Mouse (Mus musculus): ENCODE measurements at regions not wholly inside any gene's neighbourhood (a gene's known extent, or its start where the extent isn't known, plus 50 kb on each side); places are given as distances from the start of the nearest gene placed in this dataset. TPM values are rescaled to one million over a fixed set of nuclear protein-coding genes. Genes with fewer than 3 reads are reported as not detected.
"Not testable (repeated sequence)": the region's sequence is repeated elsewhere in the genome, so short reads cannot be mapped to it uniquely, and the experiment has no call there.

DNA sequence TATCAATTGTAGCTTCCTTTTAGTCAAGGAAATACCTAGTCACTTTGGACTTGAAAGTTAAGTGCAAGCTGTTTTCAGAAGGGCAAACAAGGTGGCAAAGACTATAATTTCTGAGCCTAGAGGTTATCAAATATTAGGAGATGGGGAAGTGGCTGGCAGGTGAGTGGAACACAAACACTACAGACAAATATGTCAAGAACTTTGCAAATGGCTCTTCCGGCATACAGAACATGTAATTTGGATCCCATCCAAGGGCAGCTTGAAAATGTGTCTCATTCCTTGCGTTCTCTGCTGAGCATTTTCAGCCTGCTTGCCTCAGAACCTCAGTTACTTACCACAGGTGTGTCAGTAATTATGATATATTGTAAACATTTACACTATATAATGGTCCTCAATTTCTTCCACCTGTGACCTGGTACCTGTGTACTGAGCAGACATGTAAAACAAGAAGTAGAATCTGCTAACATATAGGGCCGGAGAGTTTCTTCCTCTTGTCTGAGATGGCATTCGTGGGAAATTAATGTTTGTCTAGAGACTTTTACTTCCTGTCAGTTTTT, 1346.3 kb upstream of the Got2 start:
- H3K9me3 ChIP-seq = no peaks in the 10 kb centered on the region
- H3K4me1 ChIP-seq = no peaks in the 10 kb centered on the region
- no peaks in the 10 kb centered on the region for H3K36me3 ChIP-seq
- no peak for ATAC-seq (ENCODE audit: insufficient number of reproducible peaks, insufficient read depth, low FRiP score, low TSS enrichment, low read depth)
- WGBS = 80% methylated on average over 4 of the region's 4 CpGs
- no peak overlapping the region for H3K4me3 ChIP-seq
- H3K9ac ChIP-seq = no peak overlapping the region
- H3K27me3 ChIP-seq = no peaks in the 10 kb centered on the region
- no peak overlapping the region for H3K27ac ChIP-seq
- H3K4me2 ChIP-seq = no peak overlapping the region

DNA sequence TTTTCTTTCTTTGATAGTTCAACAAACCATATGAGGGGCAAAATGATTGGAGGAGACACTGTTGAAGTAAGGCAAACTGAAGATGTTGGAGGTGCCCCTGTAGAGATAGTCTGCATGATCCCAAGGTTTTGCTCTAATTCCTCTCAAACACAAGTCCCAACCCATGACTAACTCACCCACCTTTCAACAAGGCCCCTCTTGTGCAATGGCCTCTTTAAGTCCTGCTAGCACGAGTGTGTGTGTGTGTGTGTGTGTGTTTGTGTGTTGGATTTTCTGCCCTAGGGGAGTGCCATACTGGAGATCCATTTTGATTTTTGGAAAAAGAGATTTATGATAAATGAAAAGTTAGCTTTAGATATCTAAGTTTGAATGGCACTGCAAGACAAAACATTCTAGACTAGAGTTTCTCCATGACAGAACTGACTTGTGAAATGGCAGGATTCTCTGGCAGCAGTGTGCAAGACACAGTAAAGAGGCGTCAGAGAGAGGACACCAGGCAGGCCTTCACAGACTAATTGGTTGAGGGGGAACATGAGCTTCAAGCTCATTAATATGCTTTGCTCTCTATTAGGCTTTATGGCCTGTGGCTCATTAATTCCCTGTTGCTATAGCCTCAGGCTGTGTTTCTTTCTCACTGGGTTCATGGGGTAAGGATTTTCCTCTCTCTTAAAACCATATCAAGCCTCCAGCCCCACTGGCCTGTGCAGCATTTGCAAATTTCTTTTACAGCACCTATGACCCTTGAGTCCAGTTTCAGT, 1344.5 kb upstream of the Got2 start:
- H3K9me3 ChIP-seq = no peaks in the 10 kb centered on the region
- WGBS = 51% methylated on average over 2 of the region's 2 CpGs
- no peaks in the 10 kb centered on the region for H3K27me3 ChIP-seq
- H3K27ac ChIP-seq = no peak overlapping the region
- no peak for ATAC-seq (ENCODE audit: insufficient number of reproducible peaks, insufficient read depth, low FRiP score, low TSS enrichment, low read depth)
- no peak overlapping the region for H3K4me3 ChIP-seq
- H3K4me2 ChIP-seq = no peak overlapping the region
- no peak overlapping the region for H3K9ac ChIP-seq
- H3K4me1 ChIP-seq = no peaks in the 10 kb centered on the region
- no peaks in the 10 kb centered on the region for H3K36me3 ChIP-seq

DNA sequence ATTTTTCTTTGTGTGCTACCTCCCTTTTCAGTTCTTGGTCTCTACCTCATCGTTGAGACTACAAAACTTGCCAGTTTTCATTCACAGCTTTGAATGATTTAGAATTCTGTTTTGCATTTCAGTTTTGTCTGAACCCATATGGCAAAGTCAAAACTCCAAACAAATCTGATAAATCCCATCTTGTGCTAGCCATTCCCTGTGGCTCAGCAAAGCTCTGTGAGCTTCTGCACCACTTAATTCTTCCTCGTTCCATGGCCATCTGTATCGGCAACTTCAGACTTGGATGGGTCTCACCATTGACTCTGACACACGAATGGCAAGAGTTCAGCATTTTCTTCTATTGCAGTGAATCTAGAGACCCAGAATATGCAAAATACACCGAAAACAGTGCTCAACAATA, 1343.3 kb upstream of the Got2 start:
- 76% methylated on average over 5 of the region's 5 CpGs for WGBS
- no peak overlapping the region for H3K9ac ChIP-seq
- no peaks in the 10 kb centered on the region for H3K4me1 ChIP-seq
- no peaks in the 10 kb centered on the region for H3K9me3 ChIP-seq
- H3K36me3 ChIP-seq = no peaks in the 10 kb centered on the region
- no peak overlapping the region for H3K4me3 ChIP-seq
- no peak overlapping the region for H3K27ac ChIP-seq
- no peak for ATAC-seq (ENCODE audit: insufficient number of reproducible peaks, insufficient read depth, low FRiP score, low TSS enrichment, low read depth)
- no peak overlapping the region for H3K4me2 ChIP-seq
- no peaks in the 10 kb centered on the region for H3K27me3 ChIP-seq

DNA sequence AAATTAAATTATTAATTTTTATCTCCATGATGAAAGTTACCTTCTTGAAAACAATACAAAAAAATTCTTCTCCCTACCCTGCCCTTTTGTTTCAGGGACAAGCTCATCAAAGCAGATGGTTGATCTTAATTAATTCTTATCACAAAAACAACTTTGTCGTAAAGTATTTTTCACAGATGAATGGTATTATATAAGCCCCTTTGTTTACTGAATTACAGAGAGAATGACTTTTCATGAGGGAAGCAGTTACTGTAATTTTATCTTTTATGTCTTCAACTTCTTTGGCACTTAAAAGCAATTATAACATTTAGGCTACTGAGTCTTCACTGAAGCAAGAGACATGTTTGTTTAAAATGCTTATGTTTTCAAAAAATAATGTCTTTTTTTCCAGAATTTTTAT, 1303.5 kb upstream of the Got2 start:
- no peaks in the 10 kb centered on the region for H3K4me1 ChIP-seq
- WGBS = 88% methylated on average over 1 of the region's 1 CpGs
- H3K36me3 ChIP-seq = no peaks in the 10 kb centered on the region
- no peak overlapping the region for H3K4me2 ChIP-seq
- H3K27me3 ChIP-seq = no peaks in the 10 kb centered on the region
- ATAC-seq (ENCODE audit: insufficient number of reproducible peaks, insufficient read depth, low FRiP score, low TSS enrichment, low read depth) = no peak
- H3K9ac ChIP-seq = no peak overlapping the region
- no peak overlapping the region for H3K4me3 ChIP-seq
- no peaks in the 10 kb centered on the region for H3K9me3 ChIP-seq
- no peak overlapping the region for H3K27ac ChIP-seq

DNA sequence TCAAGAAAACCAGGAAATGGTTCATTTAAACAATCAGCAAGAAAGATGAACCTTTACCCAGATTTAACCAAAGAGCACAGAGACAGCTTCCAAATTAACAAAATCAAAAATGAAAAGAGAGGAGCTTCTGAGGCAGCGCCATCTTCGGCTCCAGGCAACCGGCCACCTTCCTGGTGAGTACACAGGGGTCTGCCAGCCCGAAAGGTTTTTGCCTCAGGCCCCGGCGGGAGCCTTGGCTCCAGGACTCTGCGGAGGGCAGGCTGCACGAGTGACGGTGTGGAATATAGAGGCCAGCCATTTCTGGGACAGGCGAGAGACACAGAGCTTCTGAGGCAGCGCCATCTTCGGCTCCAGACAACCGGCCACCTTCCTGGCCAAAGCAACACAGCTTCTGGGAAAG, 1295.5 kb upstream of the Got2 start:
- H3K4me1 ChIP-seq; H3K36me3 ChIP-seq; H3K4me2 ChIP-seq; H3K4me3 ChIP-seq; H3K27ac ChIP-seq; ATAC-seq (ENCODE audit: insufficient number of reproducible peaks, insufficient read depth, low FRiP score, low TSS enrichment, low read depth); H3K27me3 ChIP-seq; H3K9me3 ChIP-seq; H3K9ac ChIP-seq: not testable (repeated sequence)
- WGBS = 89% methylated on average over 13 of the region's 13 CpGs

DNA sequence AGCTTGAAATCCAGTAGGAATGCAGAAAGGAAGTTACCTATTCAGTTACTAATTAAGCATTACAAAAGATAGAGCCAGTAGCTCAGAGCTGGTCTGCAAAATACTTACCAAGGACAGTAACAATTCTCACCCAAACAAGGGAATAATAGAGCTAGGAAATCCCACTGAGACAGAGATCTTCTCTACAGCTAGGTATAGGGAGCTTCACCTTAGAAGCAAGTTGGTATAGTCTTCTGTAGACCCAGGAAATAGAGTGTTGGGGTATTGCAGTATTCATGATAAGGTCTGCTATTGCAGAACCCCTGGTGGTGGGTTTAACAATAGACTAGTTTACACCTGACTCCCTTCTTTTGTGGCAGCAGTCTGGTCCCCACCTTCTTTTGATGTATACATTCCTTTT, 1294.1 kb upstream of the Got2 start:
- not testable (repeated sequence) for H3K27ac ChIP-seq; H3K27me3 ChIP-seq; H3K4me3 ChIP-seq; H3K36me3 ChIP-seq; H3K4me1 ChIP-seq; H3K9ac ChIP-seq; H3K9me3 ChIP-seq; ATAC-seq (ENCODE audit: insufficient number of reproducible peaks, insufficient read depth, low FRiP score, low TSS enrichment, low read depth); H3K4me2 ChIP-seq

Small RNA genes in the stretch of these regions (microRNA-seq; reads per million reads assigned to microRNA genes)
- not detected for gene Gm26399
